In genomic region chr6:126938047-126938446, GRCm38 (mm10) we compare ENCODE assay signal across 8 mouse cellular contexts. TPM values are rescaled to one million over a fixed set of nuclear protein-coding genes. Genes with fewer than 3 reads are reported as not detected.
A peak's percentile ranks its signal among the peaks of the same experiment; 100 is the strongest.
DNase-seq lines count a peak whose midpoint lies in the region; ATAC-seq and TF ChIP-seq lines count a peak whose summit lies in the region.

No protein-coding gene starts in this region.

- peak overlapping the region; percentile 91 for H3K4me3 ChIP-seq in heart, embryonic 11.5 days (ENCODE audit: low read depth, low read length)
- H3K4me3 ChIP-seq in CH12.LX (replicated peaks in 1 of 3; ENCODE audit: low read depth in 2 of 3, low read length in 2 of 3, poor library complexity in 1 of 3) = peak overlapping the region; percentile 89 to 99 (median 95)
- peak overlapping the region; percentile 68 for H3K4me3 ChIP-seq in forebrain, embryonic 14.5 days (ENCODE audit: low read depth, low read length)
- peak overlapping the region; percentile 92 for H3K4me3 ChIP-seq in liver, embryonic 15.5 days (replicated peaks)

- peak; percentile 32 for TF ChIP-seq RAD21 in CH12.LX (IDR thresholded peaks at IDR 0.05; ENCODE audit: low read depth, low read length)

- no peaks in the 10 kb centered on the region for H3K9me3 ChIP-seq in heart, embryonic 11.5 days (replicated peaks; ENCODE audit: control insufficient read depth, low read length)
- H3K9me3 ChIP-seq in CH12.LX (replicated peaks; ENCODE audit: low read length) = no peaks in the 10 kb centered on the region
- no peaks in the 10 kb centered on the region for H3K9me3 ChIP-seq in forebrain, embryonic 14.5 days (replicated peaks; ENCODE audit: control insufficient read depth, low read length)
- H3K9me3 ChIP-seq in liver, embryonic 15.5 days (replicated peaks) = no peaks in the 10 kb centered on the region

- peaks cover 9% of the 10 kb centered on the region; the same call in 1 of the 2 replicates for H3K4me1 ChIP-seq in heart, embryonic 11.5 days (ENCODE audit: control insufficient read depth, insufficient read depth, low read length)
- H3K4me1 ChIP-seq in CH12.LX (ENCODE audit: control insufficient read depth in 1 of 2, insufficient read depth in 2 of 2) = peaks cover 8 to 34% of the 10 kb centered on the region in 2 experiments; a peak in 3 of 4 replicates
- H3K4me1 ChIP-seq in forebrain, embryonic 14.5 days (ENCODE audit: control insufficient read depth, insufficient read depth, low read length) = peaks cover 14% of the 10 kb centered on the region
- peaks cover 36% of the 10 kb centered on the region for H3K4me1 ChIP-seq in liver, embryonic 15.5 days (replicated peaks)

- H3K79me2 ChIP-seq in CH12.LX (replicated peaks; ENCODE audit: control insufficient read depth, extremely low read depth, insufficient read depth, poor library complexity, severe bottlenecking) = peaks cover 26% of the 10 kb centered on the region

- TF ChIP-seq CTCF in CH12.LX (conservative IDR thresholded peaks at IDR 0.05 in 1 of 2, IDR thresholded peaks at IDR 0.05 in 1 of 2; ENCODE audit: low read depth in 2 of 2, low read length in 2 of 2) = peak in 1 of 2 experiments; percentile 58; a peak in 3 of 4 replicates

- ATAC-seq in heart, embryonic 11.5 days (replicated peaks; ENCODE audit: insufficient number of reproducible peaks, low FRiP score, low TSS enrichment) = no peak
- ATAC-seq in forebrain, embryonic 14.5 days = no peak
- no peak for ATAC-seq in liver, embryonic 15.5 days (ENCODE audit: insufficient read depth)
- no peak for ATAC-seq in activated CD4-positive, CD25-positive, alpha-beta regulatory T cell, adult 4 months

- H3K4me2 ChIP-seq in heart, embryonic 11.5 days = peak overlapping the region; percentile 96
- peak overlapping the region; percentile 91 for H3K4me2 ChIP-seq in CH12.LX (ENCODE audit: insufficient read depth, low read depth, poor library complexity, severe bottlenecking)
- peak overlapping the region; percentile 82 for H3K4me2 ChIP-seq in forebrain, embryonic 14.5 days (ENCODE audit: low read length)
- H3K4me2 ChIP-seq in liver, embryonic 15.5 days = peak overlapping the region; percentile 88

- H3K27ac ChIP-seq in heart, embryonic 11.5 days (ENCODE audit: low read depth, low read length) = no peak overlapping the region
- H3K27ac ChIP-seq in CH12.LX (ENCODE audit: insufficient read depth, low read depth) = no peak overlapping the region
- H3K27ac ChIP-seq in forebrain, embryonic 14.5 days (ENCODE audit: low read depth, low read length) = no peak overlapping the region
- 0 out of 2 replicates have a peak overlapping the region, but pooled peaks have one; percentile 86 for H3K27ac ChIP-seq in liver, embryonic 15.5 days (replicated peaks)

- in situ Hi-C loops in CH12.LX (cut with MboI; ENCODE audit: low pct_ligation_motif_present, low pct_unique_long_range_greater_than_20kb, low sequenced_read_pairs) = no loop called here

- dilution Hi-C loops in CH12.LX (cut with MboI; ENCODE audit: extremely low pct_ligation_motif_present, extremely low pct_unique_long_range_greater_than_20kb, low sequenced_read_pairs) = no loop called here

- 68% methylated on average over 2 of the region's 2 CpGs for WGBS in heart, embryonic 11.5 days (ENCODE audit: insufficient replicate concordance)
- WGBS in forebrain, embryonic 14.5 days = 75% methylated on average over 2 of the region's 2 CpGs
- 55% methylated on average over 2 of the region's 2 CpGs for WGBS in liver, embryonic 15.5 days (ENCODE audit: insufficient replicate concordance)

- no peak for TF ChIP-seq EP300 in CH12.LX (IDR thresholded peaks at IDR 0.05; ENCODE audit: low read length)

- no peak overlapping the region for H3K9ac ChIP-seq in heart, embryonic 11.5 days (ENCODE audit: low read depth, low read length)
- H3K9ac ChIP-seq in CH12.LX (ENCODE audit: insufficient read depth, low read depth) = peak overlapping the region; percentile 73
- no peak overlapping the region for H3K9ac ChIP-seq in forebrain, embryonic 14.5 days (ENCODE audit: low read length)
- H3K9ac ChIP-seq in liver, embryonic 15.5 days = peak overlapping the region; percentile 89

- DNase-seq in heart, adult 18-20 months = no peak
- peak; percentile 54 for DNase-seq in CH12.LX (ENCODE audit: extremely low read depth)
- no peak for DNase-seq in forebrain, embryonic 14.5 days (ENCODE audit: low spot score)
- DNase-seq in left cerebral cortex, postnatal 36 days (ENCODE audit: low spot score in 2 of 2) = no peak
- no peak for DNase-seq in ovary, postnatal 14 days (ENCODE audit: low spot score)

- H3K27me3 ChIP-seq in heart, embryonic 11.5 days (ENCODE audit: control insufficient read depth, insufficient read depth, low read length) = no peaks in the 10 kb centered on the region
- H3K27me3 ChIP-seq in CH12.LX (replicated peaks) = no peaks in the 10 kb centered on the region
- H3K27me3 ChIP-seq in forebrain, embryonic 14.5 days (replicated peaks; ENCODE audit: control insufficient read depth, insufficient read depth, low read length) = no peaks in the 10 kb centered on the region
- no peaks in the 10 kb centered on the region for H3K27me3 ChIP-seq in liver, embryonic 15.5 days

- H3K36me3 ChIP-seq in heart, embryonic 11.5 days (ENCODE audit: control insufficient read depth, insufficient read depth, low read length) = peaks cover 4% of the 10 kb centered on the region; the same call in 1 of the 2 replicates
- H3K36me3 ChIP-seq in CH12.LX (replicated peaks in 1 of 2; ENCODE audit: control insufficient read depth in 1 of 2, insufficient read depth in 1 of 2, low read length in 1 of 2) = peaks cover 19 to 41% of the 10 kb centered on the region in 2 experiments
- H3K36me3 ChIP-seq in forebrain, embryonic 14.5 days (ENCODE audit: control insufficient read depth, insufficient read depth, low read length) = peaks cover 21% of the 10 kb centered on the region
- H3K36me3 ChIP-seq in liver, embryonic 15.5 days (replicated peaks) = peaks cover 31% of the 10 kb centered on the region

- TF ChIP-seq POLR2A in CH12.LX (IDR thresholded peaks at IDR 0.05; ENCODE audit: low read depth, low read length) = no peak

- intact Hi-C loops in left cerebral cortex, postnatal 36 days (cut with DNase I) = loop anchor here (5.0 kb wide), 1 partner anchor 146 kb away; no protein-coding TSS in a partner anchor

TF ChIP-seq in CH12.LX, 34 proteins besides CTCF, POLR2A, EP300 and RAD21 (continues in another document):
- TF ChIP-seq NRF1 (IDR thresholded peaks at IDR 0.05; ENCODE audit: low read depth, low read length) = no peak
- no peak for TF ChIP-seq MAFK (IDR thresholded peaks at IDR 0.05; ENCODE audit: insufficient replicate concordance, low read length)
- peak; percentile 52 for TF ChIP-seq SMC3 (IDR thresholded peaks at IDR 0.05; ENCODE audit: low read depth, low read length)
- no peak for TF ChIP-seq ZC3H11A (IDR thresholded peaks at IDR 0.05; ENCODE audit: low read depth, low read length)
- TF ChIP-seq MXI1 (IDR thresholded peaks at IDR 0.05; ENCODE audit: low read depth, low read length) = no peak
- no peak for TF ChIP-seq HCFC1 (IDR thresholded peaks at IDR 0.05; ENCODE audit: low read depth, low read length)
- TF ChIP-seq GABPA (IDR thresholded peaks at IDR 0.05; ENCODE audit: insufficient replicate concordance, low read depth, low read length) = no peak
- TF ChIP-seq NELFE (IDR thresholded peaks at IDR 0.05; ENCODE audit: low read depth, low read length) = no peak
- 0 out of 2 replicates have a peak, but pooled peaks have one; percentile 32 for TF ChIP-seq TBP (conservative IDR thresholded peaks at IDR 0.05; ENCODE audit: low read depth, low read length)
- TF ChIP-seq MYC (IDR thresholded peaks at IDR 0.05; ENCODE audit: low read depth, low read length) = peak; percentile 93
- TF ChIP-seq ZMIZ1 (IDR thresholded peaks at IDR 0.05; ENCODE audit: low read depth, low read length) = no peak
- no peak for TF ChIP-seq KAT2A (IDR thresholded peaks at IDR 0.05; ENCODE audit: insufficient replicate concordance, low read length)
- no peak for TF ChIP-seq MEF2A (IDR thresholded peaks at IDR 0.05; ENCODE audit: borderline replicate concordance, low read depth, low read length)

RNA-seq across cellular contexts. Expression of gene Rad51ap1, which starts 1.3 kb away (rescaled TPM):
- polyA plus RNA-seq in heart, embryonic 11.5 days (2014; fragmentation: Nextera tagmentation; extraction: Ambion mirVana) = 39.4 and 50.2 TPM in 2 replicates
- under 1 TPM; 0.65 to 0.82 TPM for total RNA-seq in heart, adult 18-20 months (2021)
- 30.0 and 39.2 TPM in 2 replicates for total RNA-seq in CH12.LX (2012; rRNA removed)
- total RNA-seq in CH12.LX (2014; rRNA removed) = 84.1 and 87.9 TPM in 2 replicates
- polyA plus RNA-seq in CH12.LX (2012; ENCODE audit: insufficient read length, low read depth) = 79.1 and 118 TPM in 2 replicates
- 28.3 and 33.6 TPM in 2 replicates for polyA plus RNA-seq in forebrain, embryonic 14.5 days (2014; fragmentation: Nextera tagmentation; extraction: Ambion mirVana)
- polyA plus RNA-seq in liver, embryonic 15.5 days (2015; fragmentation: Nextera tagmentation; extraction: Ambion mirVana) = 41.5 and 43.6 TPM in 2 replicates
- polyA plus RNA-seq in activated CD4-positive, CD25-positive, alpha-beta regulatory T cell, adult 4 months (2017; shearing (Covaris generic)) = 10 to 100 TPM; 10.9 to 19.8 TPM
- total RNA-seq in left cerebral cortex, postnatal 36 days (2021) = 1 to 10 TPM; 2.8 to 2.9 TPM

RNA-seq across cellular contexts. Expression of gene D6Wsu163e, which starts 1.7 kb away (rescaled TPM):
- 11.1 and 12.3 TPM in 2 replicates for polyA plus RNA-seq in heart, embryonic 11.5 days (2014; fragmentation: Nextera tagmentation; extraction: Ambion mirVana)
- total RNA-seq in heart, adult 18-20 months (2021) = 10 to 100 TPM; 11.2 to 13.9 TPM
- 18.7 and 26.5 TPM in 2 replicates for total RNA-seq in CH12.LX (2012; rRNA removed)
- total RNA-seq in CH12.LX (2014; rRNA removed) = 42.0 and 42.7 TPM in 2 replicates
- 26.6 and 31.1 TPM in 2 replicates for polyA plus RNA-seq in CH12.LX (2012; ENCODE audit: insufficient read length, low read depth)
- 29.0 and 33.0 TPM in 2 replicates for polyA plus RNA-seq in forebrain, embryonic 14.5 days (2014; fragmentation: Nextera tagmentation; extraction: Ambion mirVana)
- polyA plus RNA-seq in liver, embryonic 15.5 days (2015; fragmentation: Nextera tagmentation; extraction: Ambion mirVana) = 14.2 TPM in 2 replicates
- polyA plus RNA-seq in activated CD4-positive, CD25-positive, alpha-beta regulatory T cell, adult 4 months (2017; shearing (Covaris generic)) = 10 to 100 TPM in 1 of 2 experiments, 1 to 10 TPM in 1; 9.8 to 11.2 TPM
- 10 to 100 TPM; 43.0 to 44.0 TPM for total RNA-seq in left cerebral cortex, postnatal 36 days (2021)

RNA-seq across cellular contexts. Expression of gene Dyrk4, which starts 16.4 kb away (rescaled TPM):
- polyA plus RNA-seq in heart, embryonic 11.5 days (2014; fragmentation: Nextera tagmentation; extraction: Ambion mirVana) = 0.11 TPM in 1 of 2 replicates, not detected in the other
- total RNA-seq in heart, adult 18-20 months (2021) = not detected
- total RNA-seq in CH12.LX (2012; rRNA removed) (8.8 and 13.1 TPM in 2 replicates), CH12.LX (2014; rRNA removed) (7.3 and 7.8 TPM in 2 replicates)
- polyA plus RNA-seq in CH12.LX (2012; ENCODE audit: insufficient read length, low read depth) = 30.0 and 30.3 TPM in 2 replicates
- 0.10 TPM in 1 of 2 replicates, not detected in the other for polyA plus RNA-seq in forebrain, embryonic 14.5 days (2014; fragmentation: Nextera tagmentation; extraction: Ambion mirVana)
- not detected in 2 replicates for polyA plus RNA-seq in liver, embryonic 15.5 days (2015; fragmentation: Nextera tagmentation; extraction: Ambion mirVana)
- under 1 TPM in 1 of 2 experiments, not detected in 1; 0.23 TPM for polyA plus RNA-seq in activated CD4-positive, CD25-positive, alpha-beta regulatory T cell, adult 4 months (2017; shearing (Covaris generic))
- total RNA-seq in left cerebral cortex, postnatal 36 days (2021) = under 1 TPM; 0.15 to 0.18 TPM

Comparison
In these comparisons a context has a peak if more than half of its experiments do, and no peak if none do; other contexts are left out.
1. H3K9ac ChIP-seq: peak in CH12.LX (single experiment) and liver, embryonic 15.5 days (single experiment); none in heart, embryonic 11.5 days (single experiment) and forebrain, embryonic 14.5 days (single experiment).
2. RNA of gene Dyrk4, which starts 16.4 kb away (polyA plus RNA-seq): 30.0 to 30.3 TPM in CH12.LX; 0.23 TPM in activated CD4-positive, CD25-positive, alpha-beta regulatory T cell, adult 4 months, 0.11 TPM in heart, embryonic 11.5 days, 0.10 TPM in forebrain, embryonic 14.5 days and not detected in liver, embryonic 15.5 days; every median in the first group is over 10 times any median in the second.
3. Peak in every context shown above with its lines, with median percentiles within 50 percentile points of each other: H3K4me2 ChIP-seq and H3K4me3 ChIP-seq.